Mouse (Mus musculus): ENCODE data around the gene Hcn2. TPM values are rescaled to one million over a fixed set of nuclear protein-coding genes. Genes with fewer than 3 reads are reported as not detected.
"Not testable (repeated sequence)": the region's sequence is repeated elsewhere in the genome, so short reads cannot be mapped to it uniquely, and the experiment has no call there.

The Hcn2 gene
- polyA plus RNA-seq, 1 experiment from 2014 or later: 3.7 TPM

- no peak overlapping the region for H3K4me2 ChIP-seq (ENCODE audit: low read depth, low read length)
- 89% methylated on average over 24 of the region's 24 CpGs for WGBS
- H3K9ac ChIP-seq (replicated peaks; ENCODE audit: low read depth, low read length): no peak overlapping the region
- no peak for ATAC-seq (ENCODE audit: low read depth)
- peaks cover 35% of the 10 kb centered on the region for H3K36me3 ChIP-seq (ENCODE audit: control insufficient read depth, insufficient read depth, low read length)
- no peak overlapping the region for H3K27ac ChIP-seq (ENCODE audit: low read depth, low read length)
- H3K4me1 ChIP-seq (ENCODE audit: control insufficient read depth, insufficient read depth, low read length): no peaks in the 10 kb centered on the region
- H3K9me3 ChIP-seq (ENCODE audit: control insufficient read depth, low read length): no peaks in the 10 kb centered on the region
- no peak overlapping the region for H3K4me3 ChIP-seq (ENCODE audit: low read depth, low read length)
- H3K27me3 ChIP-seq (ENCODE audit: control insufficient read depth, insufficient read depth, low read length): no peaks in the 10 kb centered on the region
Measured at GRCm38 (mm10) chr10:79756660-79757059, 40.2 kb downstream of the Hcn2 start.

GRCm38 (mm10) chr10:79759675-79760074 is 43.2 kb downstream of the Hcn2 start:
- H3K4me1 ChIP-seq (ENCODE audit: control insufficient read depth, insufficient read depth, low read length); H3K27ac ChIP-seq (ENCODE audit: low read depth, low read length); H3K9me3 ChIP-seq (ENCODE audit: control insufficient read depth, low read length); H3K4me3 ChIP-seq (ENCODE audit: low read depth, low read length); H3K27me3 ChIP-seq (ENCODE audit: control insufficient read depth, insufficient read depth, low read length); ATAC-seq (ENCODE audit: low read depth); H3K4me2 ChIP-seq (ENCODE audit: low read depth, low read length); H3K9ac ChIP-seq (replicated peaks; ENCODE audit: low read depth, low read length): not testable (repeated sequence)
- WGBS: 92% methylated on average over 1 of the region's 1 CpGs
- peaks cover 41% of the 10 kb centered on the region for H3K36me3 ChIP-seq (ENCODE audit: control insufficient read depth, insufficient read depth, low read length)

- Histone ChIP-seq H3K4me3 (ENCODE audit: low read depth, low read length) (no peak overlapping the region), H3K27me3 (ENCODE audit: control insufficient read depth, insufficient read depth, low read length) (no peaks in the 10 kb centered on the region), H3K9me3 (ENCODE audit: control insufficient read depth, low read length) (no peaks in the 10 kb centered on the region), H3K27ac (ENCODE audit: low read depth, low read length) (no peak overlapping the region), H3K4me2 (ENCODE audit: low read depth, low read length) (no peak overlapping the region), H3K9ac (replicated peaks; ENCODE audit: low read depth, low read length) (no peak overlapping the region), H3K36me3 (ENCODE audit: control insufficient read depth, insufficient read depth, low read length) (peaks cover 41% of the 10 kb centered on the region), H3K4me1 (ENCODE audit: control insufficient read depth, insufficient read depth, low read length) (peaks cover 6% of the 10 kb centered on the region)
- ATAC-seq (ENCODE audit: low read depth): no peak
- WGBS: 93% methylated on average over 11 of the region's 11 CpGs
Measured at GRCm38 (mm10) chr10:79760603-79761143, 44.2 kb downstream of the Hcn2 start.

GRCm38 (mm10) chr10:79762875-79763274 is 46.4 kb downstream of the Hcn2 start:
- Histone ChIP-seq H3K4me2 (ENCODE audit: low read depth, low read length) (no peak overlapping the region), H3K4me3 (ENCODE audit: low read depth, low read length) (no peak overlapping the region), H3K9ac (replicated peaks; ENCODE audit: low read depth, low read length) (no peak overlapping the region), H3K27ac (ENCODE audit: low read depth, low read length) (no peak overlapping the region), H3K4me1 (ENCODE audit: control insufficient read depth, insufficient read depth, low read length) (peaks cover 11% of the 10 kb centered on the region), H3K27me3 (ENCODE audit: control insufficient read depth, insufficient read depth, low read length) (no peaks in the 10 kb centered on the region), H3K36me3 (ENCODE audit: control insufficient read depth, insufficient read depth, low read length) (peaks cover 31% of the 10 kb centered on the region), H3K9me3 (ENCODE audit: control insufficient read depth, low read length) (no peaks in the 10 kb centered on the region)
- WGBS: 87% methylated on average over 3 of the region's 3 CpGs
- ATAC-seq (ENCODE audit: low read depth): no peak

GRCm38 (mm10) chr10:79764234-79764633 is 47.8 kb downstream of the Hcn2 start:
- H3K27ac ChIP-seq (ENCODE audit: low read depth, low read length): no peak overlapping the region
- H3K9ac ChIP-seq (replicated peaks; ENCODE audit: low read depth, low read length): no peak overlapping the region
- 90% methylated on average over 7 of the region's 7 CpGs for WGBS
- no peak overlapping the region for H3K4me2 ChIP-seq (ENCODE audit: low read depth, low read length)
- no peak overlapping the region for H3K4me3 ChIP-seq (ENCODE audit: low read depth, low read length)
- no peak for ATAC-seq (ENCODE audit: low read depth)
- peaks cover 17% of the 10 kb centered on the region for H3K4me1 ChIP-seq (ENCODE audit: control insufficient read depth, insufficient read depth, low read length)
- H3K27me3 ChIP-seq (ENCODE audit: control insufficient read depth, insufficient read depth, low read length): no peaks in the 10 kb centered on the region
- peaks cover 18% of the 10 kb centered on the region for H3K36me3 ChIP-seq (ENCODE audit: control insufficient read depth, insufficient read depth, low read length)
- H3K9me3 ChIP-seq (ENCODE audit: control insufficient read depth, low read length): no peaks in the 10 kb centered on the region

GRCm38 (mm10) chr10:79765228-79765745 is 48.9 kb downstream of the Hcn2 start:
- peaks cover 17% of the 10 kb centered on the region for H3K4me1 ChIP-seq (ENCODE audit: control insufficient read depth, insufficient read depth, low read length)
- no peak for ATAC-seq (ENCODE audit: low read depth)
- H3K4me2 ChIP-seq (ENCODE audit: low read depth, low read length): peak overlapping the region; percentile 55
- H3K27me3 ChIP-seq (ENCODE audit: control insufficient read depth, insufficient read depth, low read length): no peaks in the 10 kb centered on the region
- H3K9me3 ChIP-seq (ENCODE audit: control insufficient read depth, low read length): no peaks in the 10 kb centered on the region
- H3K4me3 ChIP-seq (ENCODE audit: low read depth, low read length): no peak overlapping the region
- H3K36me3 ChIP-seq (ENCODE audit: control insufficient read depth, insufficient read depth, low read length): peaks cover 16% of the 10 kb centered on the region
- WGBS: 85% methylated on average over 2 of the region's 2 CpGs
- H3K9ac ChIP-seq (replicated peaks; ENCODE audit: low read depth, low read length): 0 out of 2 replicates have a peak overlapping the region, but pooled peaks have one; percentile 85
- no peak overlapping the region for H3K27ac ChIP-seq (ENCODE audit: low read depth, low read length)

GRCm38 (mm10) chr10:79766001-79766507 is 49.6 kb downstream of the Hcn2 start:
- Histone ChIP-seq H3K4me2 (ENCODE audit: low read depth, low read length) (peak overlapping the region; percentile 55), H3K4me1 (ENCODE audit: control insufficient read depth, insufficient read depth, low read length) (peaks cover 17% of the 10 kb centered on the region), H3K9me3 (ENCODE audit: control insufficient read depth, low read length) (no peaks in the 10 kb centered on the region), H3K9ac (replicated peaks; ENCODE audit: low read depth, low read length) (peak overlapping the region; percentile 85), H3K27ac (ENCODE audit: low read depth, low read length) (peak overlapping the region; percentile 88), H3K27me3 (ENCODE audit: control insufficient read depth, insufficient read depth, low read length) (no peaks in the 10 kb centered on the region), H3K4me3 (ENCODE audit: low read depth, low read length) (peak overlapping the region; percentile 89), H3K36me3 (ENCODE audit: control insufficient read depth, insufficient read depth, low read length) (peaks cover 12% of the 10 kb centered on the region)
- no peak for ATAC-seq (ENCODE audit: low read depth)
- WGBS: 10% methylated on average over 14 of the region's 16 CpGs

- Histone ChIP-seq H3K4me3 (ENCODE audit: low read depth, low read length) (peak within 1 kb of the TSS; percentile 89), H3K9me3 (ENCODE audit: control insufficient read depth, low read length) (no peaks in the 10 kb centered on the region), H3K27me3 (ENCODE audit: control insufficient read depth, insufficient read depth, low read length) (no peaks in the 10 kb centered on the region), H3K4me2 (ENCODE audit: low read depth, low read length) (peak within 1 kb of the TSS; percentile 55), H3K27ac (ENCODE audit: low read depth, low read length) (peak within 1 kb of the TSS; percentile 88), H3K9ac (replicated peaks; ENCODE audit: low read depth, low read length) (peak within 1 kb of the TSS; percentile 85), H3K4me1 (ENCODE audit: control insufficient read depth, insufficient read depth, low read length) (peaks cover 17% of the 10 kb centered on the region), H3K36me3 (ENCODE audit: control insufficient read depth, insufficient read depth, low read length) (peaks cover 6% of the 10 kb centered on the region)
- under 1% methylated on average over 80 of the region's 101 CpGs for WGBS
- peak; percentile 87 for ATAC-seq (ENCODE audit: low read depth)
Measured at GRCm38 (mm10) chr10:79766508-79767325, 50.3 kb downstream of the Hcn2 start, which contains the start of gene Rnf126. Gene Rnf126, minus strand, starts transcription at chr10:79766952.

All from neural tube, embryonic 14.5 days (tissue).